Mouse (Mus musculus): ENCODE results near the gene Cuedc1.

- TF ChIP-seq CTCF (IDR thresholded peaks at IDR 0.05; ENCODE audit: low read depth, low read length): no peak
- TF ChIP-seq POLR2A (IDR thresholded peaks at IDR 0.05; ENCODE audit: insufficient read depth, low read length): no peak
- no peak for TF ChIP-seq EP300 (IDR thresholded peaks at IDR 0.05; ENCODE audit: insufficient read depth, low read depth, low read length)
Observed at GRCm38 (mm10) chr11:88129935-88130334, 32.1 kb downstream of the Cuedc1 start.
